Mouse (Mus musculus) heart, embryonic 14.5 days (tissue): ENCODE measurements around the gene Ryr2. TPM values are rescaled to one million over a fixed set of nuclear protein-coding genes. Genes with fewer than 3 reads are reported as not detected.

Experiments used
- ATAC-seq: fragments of 200-750 bp; cut with Nextera tagmentation; 2 replicates; pipeline ENCODE4 v1.8.0; 2017; ENCODE audit warnings: low read depth, moderate TSS enrichment; ENCODE audit not compliant: insufficient number of reproducible peaks, insufficient read depth, low FRiP score
- H3K27ac ChIP-seq, 2 experiments: fragments of 200-500 bp in 1 of 2; fragments of 300-500 bp in 1 of 2; sonication (generic) in 1 of 2; replicated peaks in 1 of 2; 2 replicates each; pipeline ENCODE4 v1.5.1; 2012 to 2014; ENCODE audit warnings: low read depth in 2 of 2, low read length in 2 of 2, control low read depth in 1 of 2, mild to moderate bottlenecking in 1 of 2, mixed read lengths in 1 of 2; ENCODE audit not compliant: control insufficient read depth in 1 of 2, insufficient read depth in 1 of 2
- H3K27me3 ChIP-seq: fragments of 300-500 bp; sonication (generic); 2 replicates; pipeline ENCODE4 v1.6.1; 2014; ENCODE audit warnings: mild to moderate bottlenecking, low read length, control low read depth; ENCODE audit not compliant: control insufficient read depth, insufficient read depth
- H3K36me3 ChIP-seq: fragments of 300-500 bp; sonication (generic); 2 replicates; pipeline ENCODE4 v1.6.1; 2014; ENCODE audit warnings: mild to moderate bottlenecking, control low read depth, low read length, mixed read lengths; ENCODE audit not compliant: control insufficient read depth, insufficient read depth
- H3K4me1 ChIP-seq, 2 experiments: fragments of 200-500 bp in 1 of 2; fragments of 300-500 bp in 1 of 2; sonication (generic) in 1 of 2; 2 replicates each; pipeline ENCODE4 v1.6.1; 2012 to 2014; ENCODE audit warnings: low read length in 2 of 2, control low read depth in 1 of 2, mixed read lengths in 1 of 2; ENCODE audit not compliant: control insufficient read depth in 2 of 2, insufficient read depth in 2 of 2
- H3K4me2 ChIP-seq: fragments of 300-500 bp; sonication (generic); 2 replicates; pipeline ENCODE4 v1.6.1; 2014; ENCODE audit warnings: mild to moderate bottlenecking, low read length
- H3K4me3 ChIP-seq, 2 experiments: fragments of 200-500 bp in 1 of 2; fragments of 300-500 bp in 1 of 2; sonication (generic) in 1 of 2; 2 replicates each; pipeline ENCODE4 v1.5.1; 2012 to 2014; ENCODE audit warnings: low read length in 2 of 2, mild to moderate bottlenecking in 2 of 2, control low read depth in 1 of 2, low read depth in 1 of 2, moderate library complexity in 1 of 2; ENCODE audit not compliant: control insufficient read depth in 1 of 2, insufficient read depth in 1 of 2
- H3K9ac ChIP-seq: fragments of 300-500 bp; sonication (generic); 2 replicates; pipeline ENCODE4 v1.6.1; 2014; ENCODE audit warnings: mild to moderate bottlenecking, low read length
- H3K9me3 ChIP-seq: fragments of 300-500 bp; sonication (generic); 2 replicates; pipeline ENCODE4 v1.6.1; 2016; ENCODE audit warnings: low read length, control low read depth; ENCODE audit not compliant: control insufficient read depth
- WGBS: fragments of 180-500 bp; shearing (Covaris S2); extraction: QIAGEN DNeasy Blood & Tissue Kit; methylation state at CpG from one replicate; pipeline ENCODE4 v1.1.7; 2014; 5-methylcytosine and 5-hydroxymethylcytosine counted together
- polyA plus RNA-seq: library from polyadenylated mRNA; unstranded; fragments of >200 nt; fragmentation: Nextera tagmentation; extraction: Ambion mirVana; gene quantifications from 2 replicates; pipeline ENCODE4 v1.2.1, GENCODE M21; 2014

Gene Ryr2
- polyA plus RNA-seq, 1 experiment from 2014 or later: 69.1 TPM

DNA sequence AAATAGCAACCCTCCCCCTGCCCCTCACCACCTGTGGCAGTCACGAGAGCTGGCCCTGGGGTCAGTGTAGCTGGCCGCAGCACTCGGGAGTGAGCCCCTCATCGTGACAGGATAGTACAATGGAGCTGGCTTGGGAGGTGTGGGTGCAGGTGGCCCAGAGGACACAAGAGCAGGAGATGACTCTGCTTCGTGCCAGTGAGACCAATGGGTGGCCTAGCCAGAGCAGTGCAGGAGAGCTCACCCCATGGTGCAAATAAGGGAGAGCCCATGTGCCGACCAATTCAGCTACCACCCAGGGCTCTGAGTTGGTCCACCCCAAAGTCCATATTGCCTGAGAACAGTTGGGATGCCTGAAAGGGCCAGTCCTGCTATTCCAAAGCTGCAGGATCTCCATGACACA is 31.8 kb downstream of the Ryr2 start:
- peaks cover 17 to 44% of the 10 kb centered on the region in 2 experiments for H3K4me1 ChIP-seq
- 83% methylated on average over 6 of the region's 6 CpGs for WGBS

GRCm38 (mm10) chr13:12072571-12072970 is 34.2 kb downstream of the Ryr2 start:
- Histone ChIP-seq H3K4me3 (no peak overlapping the region), H3K36me3 (peaks cover 10% of the 10 kb centered on the region; the same call in 1 of the 2 replicates), H3K4me2 (peak overlapping the region; percentile 39), H3K9me3 (no peaks in the 10 kb centered on the region), H3K27me3 (no peaks in the 10 kb centered on the region), H3K9ac (peak overlapping the region; percentile 22; the same call in 1 of the 2 replicates), H3K27ac (peak overlapping the region; percentile 60 to 75), H3K4me1 (peaks cover 21 to 48% of the 10 kb centered on the region in 2 experiments)
- no peak for ATAC-seq
- WGBS: 33% methylated on average over 7 of the region's 7 CpGs

More for the DNA sequence above, 31.8 kb downstream of the Ryr2 start:
- no peak overlapping the region for H3K4me2 ChIP-seq
- no peak overlapping the region for H3K4me3 ChIP-seq
- H3K9me3 ChIP-seq: no peaks in the 10 kb centered on the region
- H3K36me3 ChIP-seq: peaks cover 3% of the 10 kb centered on the region; the same call in 1 of the 2 replicates
- ATAC-seq: no peak
- no peak overlapping the region for H3K27ac ChIP-seq
- H3K27me3 ChIP-seq: no peaks in the 10 kb centered on the region
- no peak overlapping the region for H3K9ac ChIP-seq

- H3K36me3 ChIP-seq: peaks cover 10% of the 10 kb centered on the region; the same call in 1 of the 2 replicates
- H3K27ac ChIP-seq: peak overlapping the region; percentile 60 to 75
- no peaks in the 10 kb centered on the region for H3K27me3 ChIP-seq
- H3K4me1 ChIP-seq: peaks cover 21 to 53% of the 10 kb centered on the region in 2 experiments
- no peak overlapping the region for H3K4me3 ChIP-seq
- H3K9ac ChIP-seq: peak overlapping the region; percentile 22; the same call in 1 of the 2 replicates
- WGBS: 36% methylated on average over 3 of the region's 3 CpGs
- H3K4me2 ChIP-seq: peak overlapping the region; percentile 39; the same call in 1 of the 2 replicates
- no peaks in the 10 kb centered on the region for H3K9me3 ChIP-seq
- ATAC-seq: no peak
Observed at GRCm38 (mm10) chr13:12072112-12072511, 34.6 kb downstream of the Ryr2 start.

DNA sequence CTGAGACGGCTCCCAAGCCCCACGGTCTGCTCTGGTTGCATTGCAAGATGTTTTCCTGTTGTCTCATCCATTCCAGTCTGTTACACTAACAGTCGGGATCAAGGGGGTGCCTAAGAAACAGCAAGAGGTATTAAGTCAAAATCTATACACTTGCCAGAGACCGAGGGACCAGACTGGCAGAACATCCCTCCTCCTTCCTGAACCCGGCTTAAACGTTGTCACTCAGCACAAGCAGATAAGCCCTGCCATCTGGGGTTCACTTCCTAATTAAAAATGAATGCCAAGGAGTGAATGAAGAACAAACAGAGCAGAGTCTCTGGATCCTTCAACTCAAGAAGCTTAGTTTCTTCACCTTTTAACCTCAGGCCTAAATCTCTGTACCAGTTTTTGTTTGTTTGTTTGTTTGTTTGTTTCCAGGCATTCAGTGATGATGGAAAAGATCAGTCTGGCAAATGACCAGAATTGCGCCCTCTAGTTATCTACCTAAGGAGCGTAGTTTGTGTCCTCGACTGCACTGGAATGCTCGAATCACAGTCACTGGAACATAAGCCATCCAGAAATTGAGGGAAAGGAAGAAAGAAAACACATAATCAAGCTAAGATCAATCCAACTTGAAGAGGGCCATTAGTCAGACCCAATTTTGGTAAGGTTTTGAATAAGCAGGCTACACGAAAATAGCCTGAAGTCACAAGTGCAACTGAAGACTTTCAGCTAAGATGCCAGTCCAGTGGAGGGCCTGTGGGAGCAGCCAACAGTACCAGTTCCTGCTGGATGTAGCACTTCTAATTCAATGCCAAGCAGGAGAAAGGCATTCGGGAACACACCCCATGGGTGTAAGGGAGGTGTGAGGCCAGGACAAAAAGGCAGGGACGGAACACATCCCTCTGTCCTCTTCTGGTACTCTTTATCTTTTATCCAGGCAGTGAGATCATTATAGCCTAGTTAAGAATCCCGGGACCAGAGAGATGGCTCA is 36.3 kb downstream of the Ryr2 start:
- H3K9ac ChIP-seq: no peak overlapping the region
- peaks cover 21 to 49% of the 10 kb centered on the region in 2 experiments for H3K4me1 ChIP-seq
- WGBS: 53% methylated on average over 14 of the region's 14 CpGs
- ATAC-seq: no peak
- H3K9me3 ChIP-seq: no peaks in the 10 kb centered on the region
- H3K4me3 ChIP-seq: no peak overlapping the region
- 0 out of 4 replicates have a peak overlapping the region, but pooled peaks of 1 of the 2 experiments have one; percentile 10 for H3K27ac ChIP-seq
- no peaks in the 10 kb centered on the region for H3K27me3 ChIP-seq
- peaks cover 13% of the 10 kb centered on the region; the same call in 1 of the 2 replicates for H3K36me3 ChIP-seq
- no peak overlapping the region for H3K4me2 ChIP-seq

- 75% methylated on average over 4 of the region's 4 CpGs for WGBS
- Histone ChIP-seq H3K36me3 (peaks cover 6% of the 10 kb centered on the region; the same call in 1 of the 2 replicates), H3K27me3 (no peaks in the 10 kb centered on the region), H3K4me1 (peaks cover 28 to 63% of the 10 kb centered on the region in 2 experiments), H3K9ac (no peak overlapping the region; the same call in 1 of the 2 replicates), H3K4me3 (no peak overlapping the region), H3K9me3 (no peaks in the 10 kb centered on the region), H3K4me2 (no peak overlapping the region), H3K27ac (no peak overlapping the region)
- no peak for ATAC-seq
Observed at GRCm38 (mm10) chr13:12064576-12064975, 42.2 kb downstream of the Ryr2 start.

DNA sequence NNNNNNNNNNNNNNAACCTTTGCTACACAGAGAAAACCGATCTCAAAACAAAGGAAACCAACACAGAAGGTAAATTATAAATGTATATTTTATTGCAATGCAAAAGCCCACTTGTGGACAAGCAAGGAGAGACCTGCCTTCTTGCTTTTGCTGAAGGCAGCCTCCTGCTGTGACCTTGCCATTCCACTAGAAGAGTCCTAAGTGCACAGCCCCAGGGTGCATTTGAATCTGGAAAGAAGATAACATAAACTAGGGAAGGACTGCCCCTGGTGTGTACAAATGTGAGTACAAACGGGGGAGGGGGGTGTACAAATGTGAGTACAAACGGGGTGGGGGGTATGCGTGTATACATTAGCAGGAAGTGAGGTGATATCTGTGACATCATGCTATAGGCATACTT is 43.2 kb downstream of the Ryr2 start:
- 54% methylated on average over 4 of the region's 4 CpGs for WGBS
- no peak for ATAC-seq
- peaks cover 12% of the 10 kb centered on the region for H3K36me3 ChIP-seq
- H3K4me3 ChIP-seq: no peak overlapping the region
- H3K27me3 ChIP-seq: no peaks in the 10 kb centered on the region
- no peak overlapping the region for H3K27ac ChIP-seq
- H3K9ac ChIP-seq: no peak overlapping the region
- no peaks in the 10 kb centered on the region for H3K9me3 ChIP-seq
- no peak overlapping the region for H3K4me2 ChIP-seq
- H3K4me1 ChIP-seq: peaks cover 28 to 70% of the 10 kb centered on the region in 2 experiments

- WGBS: 28% methylated on average over 8 of the region's 8 CpGs
- Histone ChIP-seq H3K9ac (peak overlapping the region; percentile 31; the same call in 1 of the 2 replicates), H3K27ac (0 out of 4 replicates have a peak overlapping the region, but pooled peaks of 1 of the 2 experiments have one; percentile 28)
Observed at GRCm38 (mm10) chr13:12057357-12057771, 49.4 kb downstream of the Ryr2 start.

More at GRCm38 (mm10) chr13:12057357-12057771, 49.4 kb downstream of the Ryr2 start:
- Histone ChIP-seq H3K27me3 (no peaks in the 10 kb centered on the region), H3K36me3 (peaks cover 7% of the 10 kb centered on the region), H3K9me3 (no peaks in the 10 kb centered on the region), H3K4me1 (peaks cover 28 to 45% of the 10 kb centered on the region in 2 experiments), H3K4me3 (no peak overlapping the region), H3K4me2 (peak overlapping the region; percentile 31)
- 0 out of 2 replicates have a peak, but pooled peaks have one; percentile 12 for ATAC-seq
